Mouse (Mus musculus): ENCODE results near the gene Palm2.

Gene Palm2

DNA sequence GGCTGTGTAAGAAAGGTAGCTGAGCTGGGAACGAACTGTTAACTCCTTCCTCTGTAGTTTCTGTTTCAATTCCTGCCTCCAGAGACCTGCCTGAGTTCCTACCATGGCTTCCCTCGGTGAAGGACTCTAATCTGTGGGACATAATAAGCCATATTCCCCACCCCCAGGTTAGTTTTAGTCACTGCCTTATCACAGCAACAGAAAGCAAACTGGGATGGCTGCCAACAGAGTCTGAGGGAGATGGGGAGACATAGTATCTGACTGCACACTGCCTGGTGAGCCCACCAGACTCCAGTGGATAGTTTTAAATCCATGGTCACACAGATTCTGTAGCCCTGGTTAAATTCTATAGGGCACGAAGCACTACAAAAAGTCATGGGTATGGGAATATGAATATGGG, 299.4 kb downstream of the Palm2 start:
- ATAC-seq (ENCODE audit: insufficient number of reproducible peaks, low FRiP score, low TSS enrichment) = no peak

DNA sequence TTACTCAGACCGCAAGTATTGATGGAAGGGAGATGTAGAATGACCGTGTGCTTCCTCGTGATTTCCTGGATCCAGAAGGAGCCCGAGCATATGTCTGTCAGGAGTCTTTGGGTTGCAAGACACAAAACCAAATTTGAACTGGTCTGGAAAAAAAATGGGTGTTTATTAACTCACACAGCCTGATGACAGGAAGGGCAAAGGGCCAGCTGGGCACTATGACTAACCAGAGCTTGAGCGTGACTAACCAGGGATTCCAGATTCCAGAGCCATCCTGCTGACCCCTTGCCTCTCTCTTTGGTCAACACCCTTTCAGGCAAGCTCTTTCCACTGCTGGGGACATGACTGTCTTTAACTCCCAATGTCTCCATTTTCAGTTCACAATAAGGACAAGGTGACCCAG, 301.4 kb downstream of the Palm2 start:
- no peak for ATAC-seq (ENCODE audit: insufficient number of reproducible peaks, low FRiP score, low TSS enrichment)

DNA sequence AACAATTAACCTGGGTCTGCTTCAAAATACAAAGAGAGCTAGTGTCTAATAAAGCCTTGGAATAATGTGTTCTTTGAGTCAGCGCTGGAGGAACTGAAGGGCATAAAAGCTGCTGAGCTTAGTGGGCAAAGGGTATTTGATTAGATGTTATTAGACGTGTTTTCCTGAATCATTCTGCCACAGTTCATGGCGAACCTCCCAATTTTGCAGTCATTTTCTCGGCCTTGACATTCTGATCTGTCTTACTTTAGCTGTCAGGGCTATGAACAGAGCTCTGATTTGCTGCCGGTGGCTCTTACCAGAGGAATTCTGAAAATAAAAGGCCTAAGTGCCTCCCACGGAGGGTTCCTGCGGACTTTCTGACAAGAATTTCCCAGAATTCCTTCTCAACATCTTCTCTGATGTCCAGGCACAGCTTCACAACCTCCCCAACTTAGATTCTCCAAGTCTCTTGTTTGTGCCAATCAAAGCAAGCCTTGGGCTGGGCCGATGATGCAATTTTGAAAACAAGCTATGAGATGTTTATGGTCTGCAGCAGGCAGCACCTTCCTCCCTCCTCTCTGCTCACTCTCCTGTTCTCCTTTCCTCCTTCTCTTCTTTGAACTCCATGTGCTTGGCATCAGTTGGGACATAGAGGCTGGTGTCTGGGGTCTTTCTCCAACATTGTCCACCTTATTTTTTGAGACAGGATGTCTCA, 305.0 kb downstream of the Palm2 start:
- no peak for ATAC-seq (ENCODE audit: insufficient number of reproducible peaks, low FRiP score, low TSS enrichment)

DNA sequence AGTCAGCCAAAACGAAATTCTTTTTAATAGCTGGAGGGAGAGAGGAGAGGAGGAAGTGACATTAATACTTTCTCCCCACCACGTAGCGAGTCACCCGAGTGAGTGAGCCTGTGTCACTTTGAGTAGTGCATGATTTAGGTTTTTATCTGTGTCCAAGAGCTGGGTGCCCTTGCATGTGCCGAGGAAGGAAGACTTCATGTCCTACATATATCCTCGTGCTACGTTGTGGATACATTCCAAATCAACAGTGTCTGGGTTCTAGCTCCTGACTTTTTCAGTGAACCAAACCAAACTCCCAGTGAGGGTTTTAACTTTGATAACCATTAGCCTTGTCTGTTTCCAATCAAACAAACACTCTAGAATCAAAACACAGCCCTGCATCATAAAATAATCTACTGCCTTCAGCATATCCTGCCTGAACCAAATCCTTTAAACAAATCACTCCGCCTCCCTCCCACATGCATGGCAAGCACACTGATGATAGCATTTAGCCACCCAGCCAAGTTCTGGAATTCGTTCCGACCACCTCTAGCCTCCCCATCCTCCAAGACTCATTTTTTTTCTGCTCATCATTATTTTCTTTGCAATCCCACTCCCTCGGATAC, 309.4 kb downstream of the Palm2 start:
- no peak for ATAC-seq (ENCODE audit: insufficient number of reproducible peaks, low FRiP score, low TSS enrichment)

DNA sequence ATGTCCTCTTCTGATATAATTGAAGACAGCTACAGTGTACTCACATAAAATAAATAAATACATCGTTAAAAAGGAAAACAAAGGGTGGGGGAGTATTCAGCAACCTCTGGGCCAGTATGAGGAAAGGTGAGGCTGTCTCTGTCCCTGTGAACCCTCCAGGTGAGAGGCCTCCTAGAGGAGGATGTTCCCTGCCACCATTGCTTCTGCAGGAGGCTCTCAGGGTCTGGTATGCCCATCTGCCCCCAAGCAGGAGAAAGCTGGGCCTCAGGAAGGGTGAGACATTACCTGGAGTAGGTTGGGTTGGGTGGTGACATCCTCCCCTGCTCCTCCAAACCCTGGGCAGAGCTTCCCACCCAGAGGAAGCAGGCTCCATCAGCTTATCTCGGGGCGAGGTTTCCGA, 316.6 kb downstream of the Palm2 start:
- no peak for ATAC-seq (ENCODE audit: insufficient number of reproducible peaks, low FRiP score, low TSS enrichment)

DNA sequence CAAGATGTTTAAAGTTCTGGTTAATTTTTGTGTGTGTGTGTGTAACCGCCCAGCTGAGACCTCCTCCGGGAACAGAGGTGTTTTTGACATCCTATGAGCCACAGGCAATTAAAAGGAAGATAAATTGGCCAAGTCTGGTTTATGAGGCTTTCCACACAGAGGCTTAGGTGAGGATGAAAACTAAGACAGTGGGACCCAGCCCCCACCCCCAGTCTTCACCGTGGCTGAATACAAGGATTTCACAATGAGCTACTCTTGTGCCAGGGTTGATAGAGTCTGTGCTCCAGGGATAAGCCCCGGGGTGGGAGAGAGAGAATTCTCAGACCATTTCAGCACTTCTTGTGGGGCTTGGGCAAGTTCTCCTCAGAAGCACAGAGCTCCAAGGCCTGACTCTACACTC, 317.0 kb downstream of the Palm2 start:
- ATAC-seq (ENCODE audit: insufficient number of reproducible peaks, low FRiP score, low TSS enrichment) = no peak

DNA sequence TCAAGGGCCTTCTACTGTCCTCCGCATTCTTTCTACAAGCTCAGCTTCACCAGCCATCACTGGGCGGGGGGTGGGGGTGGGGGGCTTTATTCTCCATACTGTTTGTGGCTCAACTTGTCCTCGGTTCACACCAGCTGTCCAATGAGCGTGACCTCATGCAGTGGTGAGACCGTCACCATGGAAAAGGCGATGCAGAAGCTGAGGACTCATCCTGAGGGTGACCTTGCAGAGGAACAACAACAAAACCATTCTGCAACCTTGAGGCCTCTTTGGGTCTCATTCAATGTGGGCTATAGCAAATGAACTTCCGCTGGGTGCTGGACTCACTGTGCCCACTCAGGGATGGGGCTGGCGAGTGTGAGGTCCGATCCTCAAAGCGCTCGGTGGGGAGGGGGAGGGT, 317.5 kb downstream of the Palm2 start:
- ATAC-seq (ENCODE audit: insufficient number of reproducible peaks, low FRiP score, low TSS enrichment) = no peak; the same call in 1 of the 2 replicates

DNA sequence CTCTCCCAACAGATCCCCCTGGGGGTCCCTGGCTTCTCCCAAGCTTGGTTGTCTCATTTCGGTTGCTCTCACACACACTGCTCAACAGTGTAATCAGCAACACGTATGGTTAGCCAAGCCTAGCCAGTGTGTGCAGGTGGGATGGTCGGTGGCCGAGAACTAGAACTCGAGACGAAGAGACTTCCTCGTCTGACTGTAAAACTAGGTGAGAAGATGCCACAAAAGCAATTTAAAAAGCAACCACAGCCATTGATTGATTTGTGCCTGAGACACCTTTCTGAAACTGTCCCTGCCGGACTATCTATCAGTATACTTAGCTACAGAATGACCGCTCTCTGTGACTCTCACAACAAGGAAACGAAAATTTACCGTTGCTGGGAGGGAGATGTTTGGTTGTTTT, 321.0 kb downstream of the Palm2 start:
- ATAC-seq (ENCODE audit: insufficient number of reproducible peaks, low FRiP score, low TSS enrichment) = no peak

DNA sequence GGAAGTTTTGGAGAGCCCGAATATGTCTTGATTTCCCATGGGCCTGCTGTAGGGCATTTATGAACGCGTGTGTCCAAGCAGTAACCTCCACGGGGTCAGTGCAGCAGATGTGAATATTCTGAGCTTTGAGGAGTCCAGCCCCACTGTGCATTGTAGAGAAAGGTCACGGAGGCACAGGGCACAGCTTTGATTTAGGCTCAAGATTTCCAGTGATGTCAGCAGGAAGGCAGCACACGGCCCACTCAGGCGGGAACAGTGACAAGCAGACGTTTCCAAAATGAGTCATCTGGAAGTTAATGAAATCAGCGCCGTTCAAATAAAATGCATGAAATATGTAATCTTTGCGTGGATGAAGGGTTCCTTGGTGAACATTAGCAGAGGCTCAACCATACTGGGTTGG, 323.9 kb downstream of the Palm2 start:
- ATAC-seq (ENCODE audit: insufficient number of reproducible peaks, low FRiP score, low TSS enrichment) = no peak

All from cerebellum, adult (tissue).